Mouse (Mus musculus) mature B cell (primary cell): ENCODE results near the gene Nes.

Source experiments
- in situ Hi-C: fragments of 300-500 bp; cut with MboI; formaldehyde crosslinking; loops from 2 replicates; pipeline ENCODE4 v1.14.3; 2019

Nes gene

DNA sequence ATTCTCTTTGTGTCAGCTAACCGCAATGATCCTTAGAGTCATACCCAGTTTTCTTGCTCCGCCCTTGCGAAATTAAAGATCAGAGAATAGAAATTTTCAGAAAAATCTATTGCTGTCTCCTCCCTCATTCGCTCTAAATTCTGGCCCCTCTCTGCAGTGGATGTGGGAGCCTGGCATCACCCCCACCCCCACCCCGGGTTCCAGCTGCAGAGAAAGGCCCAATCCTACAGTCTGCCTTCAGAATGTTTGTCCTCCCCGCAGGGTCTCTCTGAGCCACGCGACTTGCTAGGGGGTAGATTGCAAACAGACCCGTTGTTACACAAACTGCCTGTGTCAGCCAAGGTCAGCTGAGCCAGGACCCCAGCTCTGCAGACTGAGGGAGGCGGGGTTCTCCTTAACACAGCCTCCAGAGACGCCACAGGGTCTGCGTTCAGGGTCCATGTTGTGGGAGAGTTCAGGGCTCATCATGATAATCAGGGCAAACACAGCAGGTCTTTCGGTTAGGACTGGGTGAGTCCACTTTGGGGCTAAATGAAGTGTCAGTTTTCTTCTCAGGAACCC is 20.8 kb upstream of the Nes start:
- in situ Hi-C loops, result no loop called here

DNA sequence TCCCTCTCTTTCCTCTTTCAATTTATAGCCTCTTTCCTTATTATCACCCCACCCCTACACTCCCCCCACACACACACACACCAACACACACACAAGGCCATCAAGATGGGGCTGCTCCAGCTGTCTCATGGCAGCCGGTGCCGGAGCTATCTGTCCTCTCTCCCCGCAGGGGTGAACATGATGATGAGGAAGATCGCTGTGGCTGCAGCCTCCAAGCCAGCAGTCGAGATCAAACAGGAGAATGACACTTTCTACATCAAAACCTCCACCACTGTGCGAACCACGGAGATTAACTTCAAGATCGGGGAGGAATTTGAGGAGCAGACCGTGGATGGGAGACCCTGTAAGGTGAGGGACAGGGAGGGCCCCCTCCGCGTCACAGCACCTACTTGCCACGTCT is 18.9 kb upstream of the Nes start:
- in situ Hi-C loops, result no loop called here

DNA sequence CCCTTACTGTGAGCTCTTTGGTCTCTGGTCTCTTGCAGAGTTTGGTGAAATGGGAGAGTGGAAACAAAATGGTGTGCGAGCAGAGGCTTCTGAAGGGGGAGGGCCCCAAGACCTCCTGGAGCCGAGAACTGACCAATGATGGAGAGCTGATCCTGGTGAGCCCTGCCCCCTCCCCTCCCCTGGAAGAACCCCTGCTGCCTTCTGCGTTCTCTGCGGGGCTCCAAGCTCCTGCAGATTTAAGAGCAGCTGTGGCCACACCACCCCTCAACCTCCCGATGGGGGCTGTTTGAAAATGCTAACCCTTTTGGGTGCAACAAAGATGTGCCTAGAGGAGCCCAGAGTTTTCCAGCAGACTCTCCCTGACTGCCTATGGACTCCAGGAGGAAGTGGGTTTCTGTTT is 18.4 kb upstream of the Nes start:
- in situ Hi-C loops, result no loop called here

- in situ Hi-C loops, result no loop called here
Observed at GRCm38 (mm10) chr3:87958056-87958455, 12.8 kb upstream of the Nes start.

- in situ Hi-C loops, result no loop called here
Observed at GRCm38 (mm10) chr3:87958476-87958875, 12.4 kb upstream of the Nes start.

DNA sequence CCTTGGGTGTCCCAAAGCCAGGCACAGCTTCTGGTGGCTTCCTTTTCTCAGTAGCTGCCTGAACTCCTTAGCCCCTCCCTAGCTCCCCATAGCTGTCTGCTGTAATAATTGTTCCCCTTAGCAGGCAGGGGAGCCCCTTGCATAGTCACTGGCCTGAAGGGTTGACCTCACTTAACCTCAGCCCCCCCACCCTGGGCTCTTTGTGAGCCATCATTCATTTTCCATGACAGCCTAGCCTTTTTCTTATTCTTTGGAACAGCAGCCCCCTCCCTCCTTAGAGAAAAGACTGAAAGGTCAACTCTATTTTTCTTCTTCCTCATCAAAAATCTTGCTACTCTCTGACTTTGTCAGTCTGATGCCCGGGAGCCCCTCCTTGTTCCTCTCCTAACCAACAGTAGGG is 11.9 kb upstream of the Nes start:
- in situ Hi-C loops, result no loop called here

DNA sequence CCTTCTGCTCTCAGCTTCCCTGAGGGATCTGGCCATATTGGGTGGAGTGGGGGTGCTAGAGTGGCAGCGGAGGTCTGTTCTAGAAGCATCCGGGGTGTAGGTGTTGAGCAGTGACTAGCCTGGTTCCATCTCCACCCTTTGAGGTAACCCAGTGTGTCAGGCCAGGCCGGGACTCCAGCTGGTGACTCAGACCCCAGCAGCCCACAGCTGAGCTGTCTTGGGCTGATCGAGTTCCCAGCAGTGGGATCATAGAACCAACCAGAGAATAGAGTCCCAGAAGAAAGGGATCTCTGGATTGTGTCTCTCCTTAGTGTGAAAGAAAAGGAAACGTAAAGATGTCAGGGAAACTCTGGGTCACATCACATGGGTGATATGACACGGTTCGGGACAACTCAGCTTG is 11.5 kb upstream of the Nes start:
- in situ Hi-C loops, result no loop called here

DNA sequence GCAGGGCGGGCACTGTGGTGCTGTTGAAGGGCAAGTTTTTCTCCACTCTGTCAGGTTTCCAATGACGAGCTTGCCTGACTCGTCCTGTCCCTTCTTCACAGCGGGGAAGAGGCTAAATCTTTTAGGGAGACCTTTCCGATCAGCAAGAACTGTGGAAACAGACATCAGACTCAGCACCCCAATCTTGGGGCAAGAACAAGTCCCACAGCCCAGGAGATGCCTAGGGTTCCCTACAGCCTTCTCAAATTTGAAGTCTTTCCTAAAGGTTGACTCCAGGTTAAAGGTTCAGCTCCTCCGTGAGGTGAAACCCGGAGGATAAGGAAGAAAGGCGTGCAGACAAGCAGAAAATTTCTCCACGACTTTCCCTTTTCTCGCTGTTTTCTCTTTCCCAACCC is 10.7 kb upstream of the Nes start:
- in situ Hi-C loops, result no loop called here

GRCm38 (mm10) chr3:87960586-87961191 is 10.2 kb upstream of the Nes start:
- in situ Hi-C loops, result no loop called here

GRCm38 (mm10) chr3:87970184-87970938 is 517 bp upstream of the Nes start:
- in situ Hi-C loops, result no loop called here

- in situ Hi-C loops, result no loop called here
Observed at GRCm38 (mm10) chr3:87971489-87972202, 768 bp downstream of the Nes start.

GRCm38 (mm10) chr3:87972203-87972664 is 1.4 kb downstream of the Nes start:
- in situ Hi-C loops, result no loop called here

- in situ Hi-C loops, result no loop called here
Observed at GRCm38 (mm10) chr3:87972776-87973175, 1.9 kb downstream of the Nes start.

DNA sequence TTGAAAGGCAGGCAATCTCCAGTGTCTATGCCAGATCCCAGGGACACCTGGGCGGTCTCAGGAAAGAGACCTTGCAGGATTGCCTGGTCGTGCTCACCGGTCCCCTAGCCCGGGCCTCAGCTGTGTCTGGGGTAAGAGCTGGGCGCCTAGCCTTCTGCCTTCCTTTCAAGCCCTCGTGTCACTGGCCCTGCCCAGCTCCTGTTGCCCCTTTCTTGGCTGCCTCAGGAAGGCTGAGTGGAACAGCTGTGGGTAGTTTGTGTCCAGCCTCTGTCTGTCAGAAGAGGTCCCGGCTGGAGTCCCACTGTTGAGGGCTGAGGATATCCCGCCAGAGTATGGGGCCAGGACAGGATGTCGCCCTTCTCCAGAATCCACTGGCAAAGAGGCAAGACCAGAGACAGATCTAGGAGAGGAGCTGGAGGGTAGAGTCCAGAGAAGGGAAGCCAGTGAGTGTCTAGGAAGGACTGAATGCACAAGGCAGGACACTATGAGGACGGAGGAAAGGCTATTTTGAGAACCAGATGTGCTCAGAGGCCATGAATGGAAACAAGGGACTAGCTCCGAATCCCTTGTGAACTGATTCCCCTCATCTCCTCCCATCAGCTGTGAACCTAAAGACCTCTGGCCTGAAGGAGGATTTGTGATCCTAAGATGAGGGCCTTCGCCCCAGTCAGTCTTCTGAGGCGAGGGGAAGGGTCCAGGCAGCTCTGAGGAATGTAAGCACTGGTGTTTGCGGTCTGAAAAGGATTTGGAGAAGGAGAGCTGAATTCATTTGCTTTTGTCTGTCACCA is 2.9 kb downstream of the Nes start:
- in situ Hi-C loops, result no loop called here

DNA sequence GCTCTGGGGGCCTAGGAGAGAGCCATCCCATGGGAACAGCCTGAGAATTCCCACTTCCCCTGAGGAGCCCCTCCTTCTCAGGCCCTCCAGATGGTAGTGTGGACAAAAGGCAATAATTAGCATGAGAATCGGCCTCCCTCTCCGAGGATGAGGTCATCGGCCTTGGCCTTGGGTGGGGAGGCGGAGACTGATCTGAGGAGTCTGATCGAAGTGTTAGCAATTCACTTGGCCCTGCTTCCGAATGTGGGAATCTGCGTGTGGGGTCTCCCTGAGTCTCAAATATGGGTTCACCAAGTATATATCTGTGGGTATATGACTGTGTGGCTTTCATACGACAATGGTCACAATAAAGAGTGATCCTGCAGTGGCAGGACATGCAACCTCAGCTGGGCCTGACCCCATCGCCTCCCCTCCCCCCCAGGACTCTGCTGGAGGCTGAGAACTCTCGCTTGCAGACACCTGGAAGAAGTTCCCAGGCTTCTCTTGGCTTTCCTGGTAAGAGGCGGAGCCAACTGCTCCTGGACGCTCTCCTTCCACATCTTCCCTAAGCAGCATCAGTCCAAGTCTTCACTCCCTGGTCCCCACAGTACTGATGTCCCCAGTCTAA is 3.6 kb downstream of the Nes start:
- in situ Hi-C loops, result no loop called here

- in situ Hi-C loops, result no loop called here
Observed at GRCm38 (mm10) chr3:87979493-87979892, 8.6 kb downstream of the Nes start.

- in situ Hi-C loops, result no loop called here
Observed at GRCm38 (mm10) chr3:87980085-87980484, 9.2 kb downstream of the Nes start.

DNA sequence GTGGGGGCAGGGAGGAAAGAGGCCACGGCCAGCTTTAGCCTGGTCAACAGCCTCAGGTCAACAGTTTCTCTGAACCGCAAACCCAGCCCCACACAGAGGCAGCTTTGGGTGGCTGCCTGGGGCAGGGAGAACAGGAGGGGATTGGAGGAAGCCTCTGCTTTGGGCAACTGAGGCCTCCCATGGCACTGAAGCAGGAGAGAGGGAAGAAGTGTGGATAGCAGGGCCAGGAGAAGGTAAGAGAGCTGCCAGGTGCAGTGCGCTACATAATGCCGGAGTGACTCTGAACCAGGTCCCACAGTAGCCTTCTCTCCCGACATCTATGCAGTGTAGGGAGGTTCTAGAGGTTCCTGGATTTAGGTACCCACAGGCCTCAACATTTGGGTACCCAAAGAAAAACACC is 9.8 kb downstream of the Nes start:
- in situ Hi-C loops, result no loop called here

DNA sequence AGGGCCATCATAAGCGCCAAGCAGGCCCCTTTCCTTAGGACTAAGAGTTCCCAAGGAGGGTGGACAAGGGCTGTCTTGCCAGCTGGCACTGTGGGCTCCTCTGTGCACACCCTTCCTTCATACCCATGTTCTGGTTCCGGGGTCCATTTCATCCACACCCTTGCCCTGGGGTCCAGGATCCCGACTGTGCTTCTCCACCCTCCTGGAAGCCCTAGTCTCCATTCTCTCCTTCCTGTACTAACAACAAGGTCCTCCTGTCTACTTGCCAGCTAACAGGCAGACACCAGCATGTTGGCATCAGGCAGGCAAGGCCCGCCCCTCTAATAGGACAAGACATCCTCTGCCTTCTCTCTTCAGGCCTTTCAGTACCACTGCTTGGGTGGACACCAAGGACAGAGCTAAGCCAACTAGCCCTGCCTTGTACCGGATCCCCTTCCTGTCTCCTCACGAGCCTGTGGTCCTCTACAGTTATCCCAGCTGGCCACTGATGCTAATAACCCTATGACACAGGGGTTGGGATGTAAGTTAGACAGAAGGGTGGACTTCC is 10.4 kb downstream of the Nes start:
- in situ Hi-C loops, result no loop called here

DNA sequence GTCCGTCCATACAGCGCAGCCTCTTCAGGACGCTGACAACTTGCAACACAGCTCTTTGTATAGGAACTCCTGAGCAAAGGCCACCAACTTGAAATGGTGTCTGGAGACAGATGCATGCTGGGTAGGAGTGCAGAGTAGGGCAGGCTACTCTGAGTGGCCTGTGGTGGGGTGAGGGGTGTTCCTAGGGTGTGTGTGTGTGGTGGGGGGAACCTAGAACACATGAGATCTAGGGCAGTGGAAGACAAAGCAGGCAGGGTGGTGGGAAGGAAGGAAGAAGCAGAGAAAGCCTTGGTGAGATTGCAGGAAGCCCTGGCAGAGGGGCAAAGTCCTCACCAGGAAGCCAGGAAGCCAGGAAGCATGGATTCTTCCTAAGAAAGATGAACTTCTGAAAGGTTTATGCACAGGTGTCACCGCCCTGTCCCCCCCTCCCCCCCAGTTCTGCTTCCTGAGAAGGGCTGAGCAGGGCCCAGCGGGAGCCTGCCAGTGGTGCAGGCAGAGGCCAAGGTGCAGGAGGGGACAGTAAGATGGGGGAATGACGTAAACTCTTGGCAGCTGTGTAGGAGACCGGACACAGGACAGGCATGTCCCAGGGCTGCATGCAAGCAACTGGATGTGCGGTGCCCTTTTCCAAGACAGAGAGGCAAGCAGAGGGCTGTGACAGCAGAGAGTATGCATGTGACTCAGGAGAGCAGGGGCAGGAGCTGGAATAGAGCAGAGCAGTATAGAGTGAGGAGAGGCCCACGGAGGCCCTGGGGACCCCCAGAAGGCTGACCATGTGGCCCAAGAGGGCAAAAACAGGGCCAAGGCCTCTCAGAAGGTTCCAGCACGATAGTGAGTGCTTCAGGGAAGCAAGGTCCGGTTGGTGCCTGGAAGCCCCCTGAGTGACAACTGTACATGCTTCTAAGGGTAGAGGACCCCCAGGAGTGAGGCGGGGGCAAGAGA is 11.3 kb downstream of the Nes start:
- in situ Hi-C loops, result no loop called here
